Mouse (Mus musculus) ES-Bruce4 (cell line): ENCODE measurements at regions not wholly inside any gene's neighbourhood (a gene's known extent, or its start where the extent isn't known, plus 50 kb on each side); places are given as distances from the start of the nearest gene placed in this dataset.

Experiments
- CTCF ChIP-seq: IDR thresholded peaks from one replicate; pipeline ENCODE4 v1.8.1; 2011; ENCODE audit warnings: low read depth, low read length
- POLR2A ChIP-seq: IDR thresholded peaks from one replicate; pipeline ENCODE4 v1.8.1; 2011; ENCODE audit warnings: low read length; ENCODE audit not compliant: insufficient read depth

- TF ChIP-seq CTCF (no peak), POLR2A (no peak)
Observed at GRCm38 (mm10) chr12:52393981-52394718, 109.6 kb upstream of the Arhgap5 start.
